Mouse (Mus musculus) forebrain, postnatal 0 days (tissue): ENCODE measurements around the gene Dhh. TPM values are rescaled to one million over a fixed set of nuclear protein-coding genes. Genes with fewer than 3 reads are reported as not detected.

Experiments
- ATAC-seq: fragments of 200-750 bp; cut with Nextera tagmentation; 2 replicates; pipeline ENCODE4 v1.8.0; 2017; ENCODE audit warnings: mild to moderate bottlenecking, moderate library complexity
- DNase-seq: peaks from one replicate; pipeline ENCODE4 v3.0.0-alpha.2; 2015
- H3K27ac ChIP-seq: fragments of 300-500 bp; sonication (generic); 2 replicates; pipeline ENCODE4 v1.5.1; 2014; ENCODE audit warnings: low read depth, mild to moderate bottlenecking, antibody characterized with exemption, low read length, moderate library complexity, mixed read lengths
- H3K27me3 ChIP-seq: fragments of 300-500 bp; sonication (generic); 2 replicates; pipeline ENCODE4 v1.6.1; 2014; ENCODE audit warnings: mild to moderate bottlenecking, low read length, mixed read lengths; ENCODE audit not compliant: insufficient read depth
- H3K36me3 ChIP-seq: fragments of 300-500 bp; sonication (generic); 2 replicates; pipeline ENCODE4 v1.6.1; 2014; ENCODE audit warnings: mild to moderate bottlenecking, moderate library complexity; ENCODE audit not compliant: insufficient read depth
- H3K4me1 ChIP-seq: fragments of 300-500 bp; sonication (generic); 2 replicates; pipeline ENCODE4 v1.6.1; 2014; ENCODE audit warnings: antibody characterized with exemption; ENCODE audit not compliant: insufficient read depth
- H3K4me2 ChIP-seq: fragments of 300-500 bp; sonication (generic); 2 replicates; pipeline ENCODE4 v1.6.1; 2014; ENCODE audit warnings: low read depth, mild to moderate bottlenecking, moderate library complexity
- H3K4me3 ChIP-seq: fragments of 300-500 bp; sonication (generic); 2 replicates; pipeline ENCODE4 v1.5.1; 2014; ENCODE audit warnings: low read depth, low read length, mixed read lengths
- H3K9ac ChIP-seq: fragments of 300-500 bp; sonication (generic); 2 replicates; pipeline ENCODE4 v1.6.1; 2014; ENCODE audit warnings: mild to moderate bottlenecking
- H3K9me3 ChIP-seq: fragments of 300-500 bp; sonication (generic); 2 replicates; pipeline ENCODE4 v1.6.1; 2016; ENCODE audit warnings: low read length
- CTCF ChIP-seq: sonication (generic); IDR thresholded peaks from 2 replicates; pipeline ENCODE4 v1.5.1; 2016; ENCODE audit warnings: antibody characterized with exemption, control low read depth, low read depth
- WGBS: fragments of 180-500 bp; shearing (Covaris S2); extraction: QIAGEN DNeasy Blood & Tissue Kit; methylation state at CpG from one replicate; pipeline ENCODE4 v1.1.7; 2014; 5-methylcytosine and 5-hydroxymethylcytosine counted together
- polyA plus RNA-seq: library from polyadenylated mRNA; unstranded; fragments of >200 nt; fragmentation: Nextera tagmentation; extraction: Ambion mirVana; gene quantifications from 2 replicates; pipeline ENCODE4 v1.2.1, GENCODE M21; 2015
- total RNA-seq: library from RNA; depleted of rRNA; stranded (reverse); fragments of >200 nt; gene quantifications from 2 replicates; pipeline ENCODE4 v1.2.3, GENCODE M21; 2014

The Dhh gene
- total and polyA plus RNA-seq, 2 experiments from 2014 or later: 0.25 to 0.76 TPM

GRCm38 (mm10) chr15:98859319-98860043 is 38.9 kb downstream of the Dhh start:
- no peak overlapping the region for H3K27ac ChIP-seq
- no peaks in the 10 kb centered on the region for H3K9me3 ChIP-seq
- no peak for ATAC-seq
- H3K9ac ChIP-seq: no peak overlapping the region
- H3K4me2 ChIP-seq: no peak overlapping the region
- no peak for DNase-seq
- 85% methylated on average over 9 of the region's 9 CpGs for WGBS
- no peak overlapping the region for H3K4me3 ChIP-seq
- peaks cover 98% of the 10 kb centered on the region for H3K36me3 ChIP-seq
- TF ChIP-seq CTCF: no peak
- H3K27me3 ChIP-seq: no peaks in the 10 kb centered on the region
- no peaks in the 10 kb centered on the region for H3K4me1 ChIP-seq

GRCm38 (mm10) chr15:98854214-98854613 is 44.1 kb downstream of the Dhh start:
- ATAC-seq: no peak
- Histone ChIP-seq H3K4me3 (no peak overlapping the region), H3K27ac (no peak overlapping the region), H3K36me3 (peaks cover 98% of the 10 kb centered on the region), H3K9me3 (no peaks in the 10 kb centered on the region), H3K4me1 (no peaks in the 10 kb centered on the region), H3K9ac (no peak overlapping the region), H3K4me2 (no peak overlapping the region), H3K27me3 (no peaks in the 10 kb centered on the region)
- no peak for DNase-seq
- TF ChIP-seq CTCF: no peak
- 93% methylated on average over 16 of the region's 16 CpGs for whole genome bisulfite sequencing

- WGBS: 91% methylated on average over 28 of the region's 28 CpGs
- H3K4me1 ChIP-seq: no peaks in the 10 kb centered on the region
- DNase-seq (no peak), ATAC-seq (no peak)
- no peaks in the 10 kb centered on the region for H3K9me3 ChIP-seq
- peaks cover 100% of the 10 kb centered on the region for H3K36me3 ChIP-seq
- H3K4me2 ChIP-seq: no peak overlapping the region
- H3K27me3 ChIP-seq: no peaks in the 10 kb centered on the region
- no peak overlapping the region for H3K27ac ChIP-seq
- no peak overlapping the region for H3K4me3 ChIP-seq
- no peak for TF ChIP-seq CTCF
- H3K9ac ChIP-seq: no peak overlapping the region
These were observed 45.0 kb downstream of the Dhh start for GRCm38 (mm10) chr15:98853161-98853937.

- no peak overlapping the region for H3K4me2 ChIP-seq
- no peaks in the 10 kb centered on the region for H3K9me3 ChIP-seq
- H3K36me3 ChIP-seq: peaks cover 99% of the 10 kb centered on the region
- H3K9ac ChIP-seq: no peak overlapping the region
- no peak for ATAC-seq
- H3K27me3 ChIP-seq: no peaks in the 10 kb centered on the region
- WGBS: 96% methylated on average over 9 of the region's 9 CpGs
- TF ChIP-seq CTCF: no peak
- no peak overlapping the region for H3K27ac ChIP-seq
- DNase-seq: no peak
- no peak overlapping the region for H3K4me3 ChIP-seq
- H3K4me1 ChIP-seq: no peaks in the 10 kb centered on the region
These were observed 45.6 kb downstream of the Dhh start for GRCm38 (mm10) chr15:98852733-98853132.

GRCm38 (mm10) chr15:98852071-98852470 is 46.3 kb downstream of the Dhh start:
- H3K27ac ChIP-seq: no peak overlapping the region
- 96% methylated on average over 9 of the region's 9 CpGs for WGBS
- no peaks in the 10 kb centered on the region for H3K27me3 ChIP-seq
- ATAC-seq: no peak
- no peak for TF ChIP-seq CTCF
- H3K36me3 ChIP-seq: peaks cover 99% of the 10 kb centered on the region
- H3K4me3 ChIP-seq: no peak overlapping the region
- no peak for DNase-seq
- H3K9me3 ChIP-seq: no peaks in the 10 kb centered on the region
- no peak overlapping the region for H3K9ac ChIP-seq
- no peak overlapping the region for H3K4me2 ChIP-seq
- H3K4me1 ChIP-seq: no peaks in the 10 kb centered on the region

GRCm38 (mm10) chr15:98851229-98851818 is 47.0 kb downstream of the Dhh start:
- no peaks in the 10 kb centered on the region for H3K9me3 ChIP-seq
- no peaks in the 10 kb centered on the region for H3K4me1 ChIP-seq
- H3K9ac ChIP-seq: no peak overlapping the region
- no peaks in the 10 kb centered on the region for H3K27me3 ChIP-seq
- WGBS: 93% methylated on average over 21 of the region's 21 CpGs
- ATAC-seq (no peak), DNase-seq (no peak)
- H3K4me3 ChIP-seq: no peak overlapping the region
- no peak for TF ChIP-seq CTCF
- H3K27ac ChIP-seq: no peak overlapping the region
- no peak overlapping the region for H3K4me2 ChIP-seq
- H3K36me3 ChIP-seq: peaks cover 99% of the 10 kb centered on the region

- TF ChIP-seq CTCF: no peak
- H3K4me3 ChIP-seq: no peak overlapping the region
- H3K9me3 ChIP-seq: no peaks in the 10 kb centered on the region
- peaks cover 99% of the 10 kb centered on the region for H3K36me3 ChIP-seq
- H3K9ac ChIP-seq: no peak overlapping the region
- H3K27ac ChIP-seq: no peak overlapping the region
- no peak for ATAC-seq
- WGBS: 90% methylated on average over 14 of the region's 14 CpGs
- no peak overlapping the region for H3K4me2 ChIP-seq
- no peaks in the 10 kb centered on the region for H3K27me3 ChIP-seq
- no peaks in the 10 kb centered on the region for H3K4me1 ChIP-seq
- no peak for DNase-seq
These were observed 47.7 kb downstream of the Dhh start for GRCm38 (mm10) chr15:98850668-98851067.
